Mouse (Mus musculus) frontal cortex, adult 2 months (tissue): ENCODE results near the gene Kcnip4. TPM values are rescaled to one million over a fixed set of nuclear protein-coding genes. Genes with fewer than 3 reads are reported as not detected.

Experiments used
- DNase-seq, 2 experiments: peaks; one replicate each; pipeline ENCODE4 v3.0.0; 2022; ENCODE audit warnings: low spot score in 1 of 2; ENCODE audit errors: extremely low spot score in 1 of 2
- polyA plus RNA-seq: library from polyadenylated mRNA; depleted of rRNA; stranded (reverse); fragments of >200 nt; gene quantifications from 2 replicates; pipeline ENCODE4 v1.2.3, GENCODE M21; 2012

Kcnip4 gene
- polyA plus RNA-seq, 1 experiment = 44.0 TPM

GRCm38 (mm10) chr5:48989145-48989659, 535.5 kb downstream of the Kcnip4 start:
- no peak for DNase-seq

GRCm38 (mm10) chr5:48942378-48943088, 582.2 kb downstream of the Kcnip4 start:
- no peak for DNase-seq

- DNase-seq = no peak
Measured at GRCm38 (mm10) chr5:48931881-48932280, 592.8 kb downstream of the Kcnip4 start.

GRCm38 (mm10) chr5:48890216-48890615, 634.5 kb downstream of the Kcnip4 start:
- DNase-seq = no peak

- DNase-seq = peak in 1 of 2 experiments; percentile 13
Measured at GRCm38 (mm10) chr5:48889395-48890194, 635.1 kb downstream of the Kcnip4 start.

GRCm38 (mm10) chr5:48878081-48878480, 646.6 kb downstream of the Kcnip4 start:
- no peak for DNase-seq

- DNase-seq = no peak
Measured at GRCm38 (mm10) chr5:48864268-48864967, 660.3 kb downstream of the Kcnip4 start.

GRCm38 (mm10) chr5:48840971-48841370, 683.7 kb downstream of the Kcnip4 start:
- no peak for DNase-seq

GRCm38 (mm10) chr5:48795526-48795925, 729.2 kb downstream of the Kcnip4 start:
- DNase-seq = no peak

GRCm38 (mm10) chr5:48779376-48779775, 745.3 kb downstream of the Kcnip4 start:
- DNase-seq = no peak

- no peak for DNase-seq
Measured at GRCm38 (mm10) chr5:48748613-48749012, 776.1 kb downstream of the Kcnip4 start.

- DNase-seq = peak in 1 of 2 experiments; percentile 28
Measured at GRCm38 (mm10) chr5:48737640-48738039, 787.1 kb downstream of the Kcnip4 start.

- DNase-seq = peak in 1 of 2 experiments; percentile 10
Measured at GRCm38 (mm10) chr5:48718166-48718565, 806.5 kb downstream of the Kcnip4 start.

- peak in 1 of 2 experiments; percentile 10 for DNase-seq
Measured at GRCm38 (mm10) chr5:48705997-48706396, 818.7 kb downstream of the Kcnip4 start.

- DNase-seq = peak in 1 of 2 experiments; percentile 19
Measured at GRCm38 (mm10) chr5:48687068-48687467, 837.6 kb downstream of the Kcnip4 start.

- DNase-seq = no peak
Measured at GRCm38 (mm10) chr5:48679733-48680595, 844.7 kb downstream of the Kcnip4 start.

GRCm38 (mm10) chr5:48662504-48662903, 862.2 kb downstream of the Kcnip4 start:
- DNase-seq = no peak

GRCm38 (mm10) chr5:48659975-48660374, 864.7 kb downstream of the Kcnip4 start:
- DNase-seq = no peak

GRCm38 (mm10) chr5:48650496-48650895, 874.2 kb downstream of the Kcnip4 start:
- no peak for DNase-seq

- no peak for DNase-seq
Measured at GRCm38 (mm10) chr5:48636675-48637074, 888.0 kb downstream of the Kcnip4 start.
